In genomic region chr10:128410560-128410845, GRCm38 (mm10) we compare ENCODE assay signal across 8 mouse cellular contexts. TPM values are rescaled to one million over a fixed set of nuclear protein-coding genes. Genes with fewer than 3 reads are reported as not detected.
DNase-seq lines count a peak whose midpoint lies in the region; ATAC-seq and TF ChIP-seq lines count a peak whose summit lies in the region.

No protein-coding gene starts in this region.

- H3K9ac ChIP-seq in lung, embryonic 15.5 days = peak overlapping the region; percentile 74
- H3K9ac ChIP-seq in hindbrain, postnatal 0 days (replicated peaks; ENCODE audit: low read length) = no peak overlapping the region; the same call in 1 of the 2 replicates
- peak overlapping the region; percentile 86; the same call in 1 of the 2 replicates for H3K9ac ChIP-seq in midbrain, postnatal 0 days (replicated peaks; ENCODE audit: low read length, poor library complexity, severe bottlenecking)

- no peak for DNase-seq in lung, postnatal 10 days
- peak; percentile 17 for DNase-seq in c-Kit-negative CD71-positive TER-119-positive erythroid progenitor cells, embryonic 14.5 days (ENCODE audit: low read depth, low spot score)
- DNase-seq in hindbrain, postnatal 0 days (ENCODE audit: low spot score) = no peak
- no peak for DNase-seq in midbrain, postnatal 0 days (ENCODE audit: low spot score)
- DNase-seq in layer of hippocampus, postnatal 14 days (ENCODE audit: low spot score in 2 of 2) = no peak
- DNase-seq in frontal cortex, adult 2 months (ENCODE audit: extremely low spot score in 1 of 2, low spot score in 1 of 2) = no peak
- DNase-seq in right cerebral cortex, postnatal 36 days (ENCODE audit: low spot score in 2 of 2) = no peak

- TF ChIP-seq CTCF in hindbrain, postnatal 0 days (IDR thresholded peaks at IDR 0.05; ENCODE audit: low read depth) = no peak
- TF ChIP-seq CTCF in midbrain, postnatal 0 days (IDR thresholded peaks at IDR 0.05) = no peak

- H3K4me1 ChIP-seq in lung, embryonic 15.5 days = peaks cover 32% of the 10 kb centered on the region
- H3K4me1 ChIP-seq in hindbrain, postnatal 0 days (ENCODE audit: insufficient read depth, low read length) = peaks cover 20% of the 10 kb centered on the region
- H3K4me1 ChIP-seq in midbrain, postnatal 0 days (ENCODE audit: insufficient read depth, low read length) = peaks cover 20% of the 10 kb centered on the region

- H3K4me2 ChIP-seq in lung, embryonic 15.5 days = peak overlapping the region; percentile 96
- peak overlapping the region; percentile 95 for H3K4me2 ChIP-seq in hindbrain, postnatal 0 days (ENCODE audit: low read depth, low read length)
- peak overlapping the region; percentile 95 for H3K4me2 ChIP-seq in midbrain, postnatal 0 days (ENCODE audit: low read depth, low read length, poor library complexity, severe bottlenecking)

- ATAC-seq in lung, embryonic 15.5 days (ENCODE audit: borderline replicate concordance, extremely low read depth, low FRiP score, low TSS enrichment) = no peak
- ATAC-seq in hindbrain, postnatal 0 days = no peak
- ATAC-seq in midbrain, postnatal 0 days (ENCODE audit: low FRiP score) = no peak

- H3K9me3 ChIP-seq in lung, embryonic 15.5 days = no peaks in the 10 kb centered on the region
- H3K9me3 ChIP-seq in hindbrain, postnatal 0 days (ENCODE audit: low read length) = no peaks in the 10 kb centered on the region
- H3K9me3 ChIP-seq in midbrain, postnatal 0 days (ENCODE audit: low read length) = no peaks in the 10 kb centered on the region

- peak overlapping the region; percentile 97 for H3K27ac ChIP-seq in lung, embryonic 15.5 days
- H3K27ac ChIP-seq in hindbrain, postnatal 0 days = peak overlapping the region; percentile 96
- H3K27ac ChIP-seq in midbrain, postnatal 0 days (ENCODE audit: low read depth, low read length) = peak overlapping the region; percentile 94; the same call in 1 of the 2 replicates

- H3K4me3 ChIP-seq in lung, embryonic 15.5 days = peak overlapping the region; percentile 89
- H3K4me3 ChIP-seq in hindbrain, postnatal 0 days (ENCODE audit: low read length) = peak overlapping the region; percentile 96
- peak overlapping the region; percentile 74 for H3K4me3 ChIP-seq in midbrain, postnatal 0 days (ENCODE audit: low read depth, low read length)

- H3K27me3 ChIP-seq in lung, embryonic 15.5 days = no peaks in the 10 kb centered on the region
- H3K27me3 ChIP-seq in hindbrain, postnatal 0 days (ENCODE audit: insufficient read depth, low read length) = no peaks in the 10 kb centered on the region
- H3K27me3 ChIP-seq in midbrain, postnatal 0 days (ENCODE audit: insufficient read depth, low read length) = no peaks in the 10 kb centered on the region

- peaks cover 11% of the 10 kb centered on the region; the same call in 1 of the 2 replicates for H3K36me3 ChIP-seq in lung, embryonic 15.5 days
- H3K36me3 ChIP-seq in hindbrain, postnatal 0 days (ENCODE audit: insufficient read depth, low read length) = peaks cover 4% of the 10 kb centered on the region
- peaks cover 7% of the 10 kb centered on the region for H3K36me3 ChIP-seq in midbrain, postnatal 0 days (ENCODE audit: insufficient read depth, low read length)

- WGBS in lung, embryonic 15.5 days = 16% methylated on average over 4 of the region's 4 CpGs
- 24% methylated on average over 4 of the region's 4 CpGs for WGBS in hindbrain, postnatal 0 days
- WGBS in midbrain, postnatal 0 days = 19% methylated on average over 4 of the region's 4 CpGs

RNA-seq across cellular contexts. Expression of gene Nabp2, which starts 0.8 kb away (rescaled TPM):
- 72.1 and 75.7 TPM in 2 replicates for polyA plus RNA-seq in lung, embryonic 15.5 days (2015; fragmentation: Nextera tagmentation; extraction: Ambion mirVana)
- total RNA-seq in hindbrain, postnatal 0 days (2014; rRNA removed) = 73.9 and 98.9 TPM in 2 replicates
- 135 and 140 TPM in 2 replicates for polyA plus RNA-seq in hindbrain, postnatal 0 days (2015; fragmentation: Nextera tagmentation; extraction: Ambion mirVana)
- total RNA-seq in midbrain, postnatal 0 days (2014; rRNA removed) = 63.1 and 82.0 TPM in 2 replicates
- 145 and 157 TPM in 2 replicates for polyA plus RNA-seq in midbrain, postnatal 0 days (2015; fragmentation: Nextera tagmentation; extraction: Ambion mirVana)
- 10 to 100 TPM; 94.5 TPM for total RNA-seq in layer of hippocampus, postnatal 14 days (2021)
- polyA plus RNA-seq in frontal cortex, adult 2 months (2012; rRNA removed) = 75.0 and 80.7 TPM in 2 replicates

RNA-seq across cellular contexts. Expression of gene Rnf41, which starts 1.0 kb away (rescaled TPM):
- 39.8 and 42.1 TPM in 2 replicates for polyA plus RNA-seq in lung, embryonic 15.5 days (2015; fragmentation: Nextera tagmentation; extraction: Ambion mirVana)
- 98.1 and 105 TPM in 2 replicates for total RNA-seq in hindbrain, postnatal 0 days (2014; rRNA removed)
- 75.8 and 76.3 TPM in 2 replicates for polyA plus RNA-seq in hindbrain, postnatal 0 days (2015; fragmentation: Nextera tagmentation; extraction: Ambion mirVana)
- 94.3 and 103 TPM in 2 replicates for total RNA-seq in midbrain, postnatal 0 days (2014; rRNA removed)
- polyA plus RNA-seq in midbrain, postnatal 0 days (2015; fragmentation: Nextera tagmentation; extraction: Ambion mirVana) = 91.6 and 93.8 TPM in 2 replicates
- 10 to 100 TPM; 67.2 to 72.0 TPM for total RNA-seq in layer of hippocampus, postnatal 14 days (2021)
- 75.5 and 76.2 TPM in 2 replicates for polyA plus RNA-seq in frontal cortex, adult 2 months (2012; rRNA removed)

RNA-seq across cellular contexts. Expression of gene Slc39a5, which starts 9.5 kb away (rescaled TPM):
- 0.31 and 0.99 TPM in 2 replicates for polyA plus RNA-seq in lung, embryonic 15.5 days (2015; fragmentation: Nextera tagmentation; extraction: Ambion mirVana)
- 0.58 and 2.3 TPM in 2 replicates for total RNA-seq in hindbrain, postnatal 0 days (2014; rRNA removed)
- polyA plus RNA-seq in hindbrain, postnatal 0 days (2015; fragmentation: Nextera tagmentation; extraction: Ambion mirVana) = 0.55 and 0.66 TPM in 2 replicates
- 0.16 and 0.61 TPM in 2 replicates for total RNA-seq in midbrain, postnatal 0 days (2014; rRNA removed)
- 0.16 and 0.27 TPM in 2 replicates for polyA plus RNA-seq in midbrain, postnatal 0 days (2015; fragmentation: Nextera tagmentation; extraction: Ambion mirVana)
- total RNA-seq in layer of hippocampus, postnatal 14 days (2021) = under 1 TPM in 1 of 2 experiments, not detected in 1; 0.60 TPM
- polyA plus RNA-seq in frontal cortex, adult 2 months (2012; rRNA removed) = 0.36 and 0.46 TPM in 2 replicates

RNA-seq across cellular contexts. Expression of gene Ankrd52, which starts 33.6 kb away (rescaled TPM):
- polyA plus RNA-seq in lung, embryonic 15.5 days (2015; fragmentation: Nextera tagmentation; extraction: Ambion mirVana) = 13.0 and 14.9 TPM in 2 replicates
- 38.8 and 39.5 TPM in 2 replicates for total RNA-seq in hindbrain, postnatal 0 days (2014; rRNA removed)
- polyA plus RNA-seq in hindbrain, postnatal 0 days (2015; fragmentation: Nextera tagmentation; extraction: Ambion mirVana) = 9.1 and 10.6 TPM in 2 replicates
- total RNA-seq in midbrain, postnatal 0 days (2014; rRNA removed) = 43.6 and 49.1 TPM in 2 replicates
- polyA plus RNA-seq in midbrain, postnatal 0 days (2015; fragmentation: Nextera tagmentation; extraction: Ambion mirVana) = 7.8 and 9.9 TPM in 2 replicates
- 10 to 100 TPM; 83.6 to 86.7 TPM for total RNA-seq in layer of hippocampus, postnatal 14 days (2021)
- polyA plus RNA-seq in frontal cortex, adult 2 months (2012; rRNA removed) = 31.9 and 32.6 TPM in 2 replicates

RNA-seq across cellular contexts. Expression of gene Coq10a, which starts 41.7 kb away (rescaled TPM):
- 12.5 and 12.6 TPM in 2 replicates for polyA plus RNA-seq in lung, embryonic 15.5 days (2015; fragmentation: Nextera tagmentation; extraction: Ambion mirVana)
- total RNA-seq in hindbrain, postnatal 0 days (2014; rRNA removed) = 26.9 and 42.1 TPM in 2 replicates
- polyA plus RNA-seq in hindbrain, postnatal 0 days (2015; fragmentation: Nextera tagmentation; extraction: Ambion mirVana) = 50.8 and 52.1 TPM in 2 replicates
- 42.8 and 53.2 TPM in 2 replicates for total RNA-seq in midbrain, postnatal 0 days (2014; rRNA removed)
- polyA plus RNA-seq in midbrain, postnatal 0 days (2015; fragmentation: Nextera tagmentation; extraction: Ambion mirVana) = 51.7 and 56.4 TPM in 2 replicates
- 10 to 100 TPM; 60.0 to 62.1 TPM for total RNA-seq in layer of hippocampus, postnatal 14 days (2021)
- polyA plus RNA-seq in frontal cortex, adult 2 months (2012; rRNA removed) = 89.1 and 94.8 TPM in 2 replicates
